Mouse (Mus musculus): ENCODE results near the gene Scand1. TPM values are rescaled to one million over a fixed set of nuclear protein-coding genes. Genes with fewer than 3 reads are reported as not detected.

Scand1 gene
- polyA plus RNA-seq, 1 experiment from 2014 or later = 68.1 TPM

DNA sequence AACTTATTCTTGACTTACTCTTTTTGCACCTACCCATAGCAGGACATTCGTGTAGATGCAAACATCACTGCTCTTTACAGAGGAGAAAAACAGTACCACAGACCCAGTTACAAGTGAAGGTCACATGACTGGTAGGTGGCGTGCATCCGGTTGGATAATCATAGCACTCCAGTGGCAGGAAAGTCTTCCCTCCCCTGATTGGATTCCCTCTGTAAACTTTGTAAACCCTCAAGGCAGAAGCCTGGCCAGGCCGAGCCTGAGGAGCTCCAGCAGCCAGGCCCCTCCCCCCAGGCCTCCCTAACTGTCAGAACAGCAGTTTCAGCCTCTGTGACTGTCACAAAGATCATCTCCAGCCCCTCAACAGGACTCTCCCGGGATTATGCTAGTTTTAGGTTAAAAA lies 12.2 kb upstream of the Scand1 start:
- 28% methylated on average over 5 of the region's 5 CpGs for WGBS
- H3K9me3 ChIP-seq = no peaks in the 10 kb centered on the region
- H3K27me3 ChIP-seq = no peaks in the 10 kb centered on the region
- H3K4me2 ChIP-seq = no peak overlapping the region
- H3K36me3 ChIP-seq = peaks cover 3% of the 10 kb centered on the region; the same call in 1 of the 2 replicates
- no peak for ATAC-seq (ENCODE audit: insufficient number of reproducible peaks, low FRiP score, low TSS enrichment, low read depth)
- H3K9ac ChIP-seq = no peak overlapping the region
- H3K27ac ChIP-seq = no peak overlapping the region
- H3K4me3 ChIP-seq = no peak overlapping the region
- peaks cover 4% of the 10 kb centered on the region; the same call in 1 of the 2 replicates for H3K4me1 ChIP-seq

DNA sequence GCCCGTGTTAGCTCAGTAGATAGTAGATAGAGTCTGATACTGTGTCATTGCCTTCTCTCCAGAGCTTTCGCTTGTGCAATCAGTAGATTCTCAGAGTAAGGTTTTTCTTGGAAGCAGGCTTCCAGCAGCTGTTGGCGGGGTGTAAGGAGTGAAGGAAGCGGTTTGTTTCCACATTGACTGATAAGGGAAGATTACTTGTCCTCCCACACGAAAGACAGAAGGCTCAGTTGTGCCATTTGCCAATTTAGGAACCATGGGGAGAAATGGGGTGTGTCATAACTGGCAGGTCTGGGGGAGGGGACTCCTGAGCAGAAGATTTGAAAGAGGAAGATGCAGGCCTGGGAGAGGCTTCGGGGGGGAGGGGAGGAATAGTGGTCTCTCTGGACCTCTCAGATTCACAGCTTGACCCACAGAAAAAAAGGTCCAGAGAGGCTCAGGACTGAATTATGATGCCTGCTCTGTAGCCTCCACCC lies 11.6 kb upstream of the Scand1 start:
- no peak overlapping the region for H3K9ac ChIP-seq
- no peaks in the 10 kb centered on the region for H3K9me3 ChIP-seq
- H3K27ac ChIP-seq = no peak overlapping the region
- ATAC-seq (ENCODE audit: insufficient number of reproducible peaks, low FRiP score, low TSS enrichment, low read depth) = no peak
- no peak overlapping the region for H3K4me2 ChIP-seq
- no peak overlapping the region for H3K4me3 ChIP-seq
- peaks cover 4% of the 10 kb centered on the region; the same call in 1 of the 2 replicates for H3K4me1 ChIP-seq
- H3K36me3 ChIP-seq = peaks cover 3% of the 10 kb centered on the region; the same call in 1 of the 2 replicates
- no peaks in the 10 kb centered on the region for H3K27me3 ChIP-seq
- 59% methylated on average over 6 of the region's 6 CpGs for WGBS

DNA sequence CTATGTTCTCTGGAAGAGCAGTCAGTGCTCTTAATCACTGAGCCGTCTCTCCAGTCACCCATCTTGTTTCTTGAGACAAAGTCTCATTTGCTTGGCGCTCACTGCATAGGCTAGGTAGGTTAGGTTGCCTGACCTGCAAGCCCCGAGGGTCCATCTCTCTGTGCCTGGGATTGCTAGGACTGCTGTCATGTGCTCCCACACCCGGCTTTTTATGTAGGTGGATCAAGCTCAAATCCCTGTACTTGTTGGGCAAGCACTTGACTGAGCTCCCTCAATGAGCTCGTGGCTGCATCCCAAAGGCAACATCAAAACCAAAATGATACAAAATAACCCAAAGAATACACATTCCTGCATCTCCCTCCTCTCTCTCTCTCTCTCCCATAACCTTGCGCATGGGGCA lies 9.0 kb upstream of the Scand1 start:
- ATAC-seq (ENCODE audit: insufficient number of reproducible peaks, low FRiP score, low TSS enrichment, low read depth) = no peak
- no peak overlapping the region for H3K4me2 ChIP-seq
- no peak overlapping the region for H3K27ac ChIP-seq
- H3K9ac ChIP-seq = no peak overlapping the region
- no peak overlapping the region for H3K4me3 ChIP-seq
- H3K9me3 ChIP-seq = no peaks in the 10 kb centered on the region
- 80% methylated on average over 6 of the region's 6 CpGs for WGBS
- no peaks in the 10 kb centered on the region for H3K27me3 ChIP-seq
- peaks cover 4% of the 10 kb centered on the region; the same call in 1 of the 2 replicates for H3K4me1 ChIP-seq
- peaks cover 3% of the 10 kb centered on the region; the same call in 1 of the 2 replicates for H3K36me3 ChIP-seq

DNA sequence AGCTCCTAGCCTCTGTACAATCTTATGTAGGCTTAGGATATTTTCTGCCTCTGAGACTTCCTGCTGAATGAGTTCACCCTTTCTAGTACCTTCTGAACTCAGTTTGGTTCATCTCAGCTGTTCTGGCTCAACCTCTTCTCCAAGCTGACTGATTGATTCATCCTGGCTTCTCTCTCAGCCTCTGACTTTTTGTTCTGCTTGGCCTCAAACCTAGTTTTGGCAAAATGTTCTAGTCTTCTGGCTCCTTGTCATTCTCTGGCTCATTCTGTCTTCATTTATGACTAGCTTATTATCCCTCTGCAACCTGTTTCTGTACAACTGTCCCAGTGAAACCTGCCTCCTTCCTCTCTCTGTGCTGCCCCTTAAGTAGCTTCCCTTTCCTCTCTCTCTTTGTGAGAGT lies 6.0 kb upstream of the Scand1 start:
- Histone ChIP-seq H3K9ac (no peak overlapping the region), H3K4me2 (no peak overlapping the region), H3K9me3 (no peaks in the 10 kb centered on the region), H3K27ac (no peak overlapping the region), H3K36me3 (peaks cover 3% of the 10 kb centered on the region; the same call in 1 of the 2 replicates), H3K4me1 (no peaks in the 10 kb centered on the region), H3K4me3 (no peak overlapping the region), H3K27me3 (no peaks in the 10 kb centered on the region)
- no peak for ATAC-seq (ENCODE audit: insufficient number of reproducible peaks, low FRiP score, low TSS enrichment, low read depth)

DNA sequence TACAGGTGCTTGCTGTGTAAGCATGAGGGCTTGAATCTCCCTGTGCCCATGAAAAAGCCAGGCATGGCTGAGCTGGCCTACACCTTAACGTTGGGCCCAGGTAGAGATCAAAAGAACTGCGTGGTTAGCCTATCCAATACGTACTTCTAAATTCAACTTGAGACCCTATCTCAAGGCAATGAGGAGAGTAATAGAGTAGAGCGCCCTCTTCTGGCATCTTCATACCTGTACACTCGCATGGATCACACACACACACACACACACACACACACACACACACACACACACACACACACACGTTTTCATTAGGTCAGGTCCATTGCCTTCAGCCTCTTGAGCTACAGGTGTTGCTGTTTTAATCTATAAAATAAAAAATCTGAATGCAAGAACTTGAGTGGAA lies 2.3 kb upstream of the Scand1 start:
- H3K9me3 ChIP-seq = no peaks in the 10 kb centered on the region
- ATAC-seq (ENCODE audit: insufficient number of reproducible peaks, low FRiP score, low TSS enrichment, low read depth) = no peak
- H3K36me3 ChIP-seq = 0 out of 2 replicates have a peak, but pooled peaks cover 3% of the 10 kb centered on the region
- WGBS = 93% methylated on average over 6 of the region's 6 CpGs
- no peaks in the 10 kb centered on the region for H3K27me3 ChIP-seq
- peaks cover 4% of the 10 kb centered on the region; the same call in 1 of the 2 replicates for H3K4me1 ChIP-seq
- H3K9ac ChIP-seq = no peak overlapping the region
- no peak overlapping the region for H3K4me2 ChIP-seq
- H3K4me3 ChIP-seq = no peak overlapping the region
- H3K27ac ChIP-seq = no peak overlapping the region

DNA sequence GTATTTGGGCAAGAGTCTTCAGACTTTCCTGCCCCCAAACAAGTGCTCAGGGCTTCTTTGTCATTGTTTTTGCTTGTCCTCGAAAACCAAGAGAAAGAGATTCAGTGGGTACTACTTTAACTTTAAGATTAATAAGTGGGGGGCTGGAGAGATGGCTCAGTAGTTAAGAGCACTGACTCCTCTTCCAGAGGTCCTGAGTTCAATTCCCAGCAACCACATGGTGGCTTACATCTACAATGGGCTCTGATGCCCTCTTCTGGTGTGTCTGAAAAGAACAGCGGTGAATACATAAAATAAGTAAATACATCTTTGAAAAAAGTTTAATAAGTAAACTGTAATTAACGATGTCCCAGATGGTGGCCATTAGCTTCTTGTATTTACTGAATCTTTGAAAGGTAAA lies 649 bp upstream of the Scand1 start:
- no peak overlapping the region for H3K27ac ChIP-seq
- WGBS = 61% methylated on average over 3 of the region's 3 CpGs
- H3K27me3 ChIP-seq = no peaks in the 10 kb centered on the region
- H3K9me3 ChIP-seq = no peaks in the 10 kb centered on the region
- peak overlapping the region; percentile 83 for H3K4me2 ChIP-seq
- no peak overlapping the region for H3K9ac ChIP-seq
- no peak for ATAC-seq (ENCODE audit: insufficient number of reproducible peaks, low FRiP score, low TSS enrichment, low read depth)
- H3K36me3 ChIP-seq = 0 out of 2 replicates have a peak, but pooled peaks cover 7% of the 10 kb centered on the region
- H3K4me3 ChIP-seq = peak overlapping the region; percentile 97
- H3K4me1 ChIP-seq = peaks cover 4% of the 10 kb centered on the region; the same call in 1 of the 2 replicates

DNA sequence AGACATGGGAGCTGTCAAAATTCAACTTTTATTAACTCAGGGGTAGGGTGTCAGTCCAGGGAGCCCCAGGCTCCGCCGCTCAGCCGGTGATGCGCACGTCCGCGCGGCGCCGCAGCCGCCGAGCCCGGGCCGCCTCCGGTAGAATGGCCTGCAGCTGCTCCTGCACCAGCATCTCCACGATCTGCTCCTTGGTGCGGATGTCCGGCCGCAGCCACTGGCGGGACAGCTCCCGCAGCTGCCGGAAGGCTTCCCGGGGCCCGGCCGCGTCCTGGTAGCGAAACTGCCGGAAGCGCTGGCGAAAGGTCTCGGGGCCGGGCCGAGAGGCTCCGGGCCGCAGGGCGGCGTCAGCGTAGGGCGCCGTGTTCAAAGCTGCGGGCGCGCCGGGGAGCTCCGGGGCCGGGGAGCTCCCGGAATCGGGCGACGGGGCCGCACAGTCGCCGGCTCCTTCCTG lies 638 bp downstream of the Scand1 start:
- no peaks in the 10 kb centered on the region for H3K27me3 ChIP-seq
- peak overlapping the region; percentile 97 for H3K27ac ChIP-seq
- ATAC-seq (ENCODE audit: insufficient number of reproducible peaks, low FRiP score, low TSS enrichment, low read depth) = peak; percentile 74
- H3K4me1 ChIP-seq = peaks cover 4% of the 10 kb centered on the region; the same call in 1 of the 2 replicates
- no peaks in the 10 kb centered on the region for H3K9me3 ChIP-seq
- peak overlapping the region; percentile 97 for H3K4me3 ChIP-seq
- H3K9ac ChIP-seq = peak overlapping the region; percentile 88
- peaks cover 14% of the 10 kb centered on the region; the same call in 1 of the 2 replicates for H3K36me3 ChIP-seq
- peak overlapping the region; percentile 83 for H3K4me2 ChIP-seq
- WGBS = under 1% methylated on average over 52 of the region's 53 CpGs

DNA sequence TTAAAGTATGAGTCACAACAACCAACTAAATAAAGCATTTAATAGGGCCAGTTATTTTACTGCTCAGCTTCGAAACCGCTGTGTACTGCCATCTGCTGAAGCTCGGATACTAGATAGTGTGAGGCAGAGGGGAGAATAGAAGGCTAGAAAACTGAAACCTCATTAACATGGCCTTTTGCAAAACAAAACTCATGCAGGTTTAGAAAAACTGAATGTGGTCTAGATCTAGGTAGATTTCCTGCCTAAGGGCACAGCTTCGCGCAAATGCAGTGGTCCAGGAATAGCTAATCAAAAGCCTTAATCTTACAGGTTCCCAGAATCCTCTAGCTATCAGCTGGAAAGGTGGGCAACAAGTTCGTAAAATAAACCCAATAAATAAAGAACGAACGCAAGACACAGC lies 1.1 kb downstream of the Scand1 start:
- Histone ChIP-seq H3K4me3 (peak overlapping the region; percentile 97), H3K4me1 (peaks cover 4% of the 10 kb centered on the region; the same call in 1 of the 2 replicates), H3K4me2 (peak overlapping the region; percentile 83), H3K9ac (peak overlapping the region; percentile 88), H3K27me3 (no peaks in the 10 kb centered on the region), H3K9me3 (no peaks in the 10 kb centered on the region), H3K36me3 (peaks cover 18% of the 10 kb centered on the region; the same call in 1 of the 2 replicates), H3K27ac (peak overlapping the region; percentile 97)
- 18% methylated on average over 8 of the region's 8 CpGs for WGBS
- no peak for ATAC-seq (ENCODE audit: insufficient number of reproducible peaks, low FRiP score, low TSS enrichment, low read depth)

DNA sequence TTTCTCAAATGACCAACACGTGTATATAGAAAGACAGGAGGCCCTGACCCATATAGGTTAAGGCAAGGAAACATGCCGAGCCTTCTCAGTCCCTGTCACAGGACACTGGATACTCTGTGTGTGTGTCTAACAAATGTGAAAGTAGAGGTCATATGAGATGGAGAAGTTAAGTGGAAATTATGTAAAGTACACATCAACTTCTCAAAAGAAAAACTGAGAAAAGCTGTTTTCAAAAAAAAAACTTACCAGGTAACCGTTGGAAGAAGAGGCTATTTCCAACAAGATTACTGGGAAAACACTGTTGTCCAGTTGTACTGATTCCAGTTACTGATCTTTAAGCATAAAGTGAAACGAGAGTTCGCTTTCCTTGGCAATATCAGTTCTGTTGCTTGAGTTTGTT lies 1.6 kb downstream of the Scand1 start:
- Histone ChIP-seq H3K4me3 (peak overlapping the region; percentile 97), H3K27me3 (no peaks in the 10 kb centered on the region), H3K4me2 (0 out of 2 replicates have a peak overlapping the region, but pooled peaks have one; percentile 83), H3K36me3 (peaks cover 18% of the 10 kb centered on the region; the same call in 1 of the 2 replicates), H3K9ac (no peak overlapping the region), H3K9me3 (no peaks in the 10 kb centered on the region), H3K4me1 (peaks cover 4% of the 10 kb centered on the region; the same call in 1 of the 2 replicates), H3K27ac (no peak overlapping the region)
- no peak for ATAC-seq (ENCODE audit: insufficient number of reproducible peaks, low FRiP score, low TSS enrichment, low read depth)
- WGBS = 88% methylated on average over 5 of the region's 5 CpGs

DNA sequence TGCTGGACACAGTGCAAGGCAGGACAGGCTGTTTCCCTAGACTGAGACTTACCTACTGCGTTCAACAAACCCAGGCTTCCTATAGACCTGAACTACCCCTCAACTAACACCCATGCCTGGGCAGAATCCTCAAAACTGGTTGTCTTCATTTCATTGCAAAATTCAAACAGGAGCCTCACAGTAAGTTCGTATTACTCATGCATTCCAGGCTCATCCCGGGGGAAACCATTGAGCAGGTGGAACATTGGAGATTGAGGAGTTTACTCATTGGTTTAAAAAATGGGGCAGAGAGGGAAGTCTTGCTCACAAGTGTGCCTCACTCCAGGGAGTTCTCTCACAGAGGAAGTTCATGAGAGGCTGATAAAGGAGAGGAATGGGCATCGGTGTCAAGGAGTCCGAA lies 2.0 kb downstream of the Scand1 start:
- 94% methylated on average over 5 of the region's 5 CpGs for WGBS
- H3K36me3 ChIP-seq = peaks cover 19% of the 10 kb centered on the region; the same call in 1 of the 2 replicates
- no peak overlapping the region for H3K27ac ChIP-seq

DNA sequence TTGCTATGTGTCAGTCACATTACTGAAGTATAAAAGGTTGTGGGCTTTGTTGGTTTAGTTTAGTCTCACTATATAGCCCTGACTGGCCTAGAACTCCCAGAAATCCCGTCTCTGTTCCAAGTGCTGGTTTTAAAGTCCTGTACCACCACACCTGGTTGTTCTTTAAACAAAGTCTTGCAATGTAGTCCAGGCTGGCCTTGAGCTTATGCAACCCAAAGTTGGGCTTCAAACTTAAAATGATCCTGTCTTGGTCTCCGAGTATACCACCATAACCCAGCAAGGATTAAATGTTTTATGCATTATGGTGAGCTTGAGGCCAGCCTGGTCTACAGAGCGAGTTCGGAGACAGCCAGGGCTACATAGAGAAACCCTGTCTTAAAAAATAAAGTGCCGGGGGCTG lies 2.6 kb downstream of the Scand1 start:
- H3K27ac ChIP-seq = no peak overlapping the region
- no peak overlapping the region for H3K9ac ChIP-seq
- no peaks in the 10 kb centered on the region for H3K27me3 ChIP-seq
- peaks cover 4% of the 10 kb centered on the region; the same call in 1 of the 2 replicates for H3K4me1 ChIP-seq
- no peak for ATAC-seq (ENCODE audit: insufficient number of reproducible peaks, low FRiP score, low TSS enrichment, low read depth)
- no peak overlapping the region for H3K4me3 ChIP-seq
- H3K4me2 ChIP-seq = no peak overlapping the region
- peaks cover 24% of the 10 kb centered on the region for H3K36me3 ChIP-seq
- 91% methylated on average over 5 of the region's 5 CpGs for WGBS
- H3K9me3 ChIP-seq = no peaks in the 10 kb centered on the region

More for the DNA sequence above, 2.0 kb downstream of the Scand1 start:
- Histone ChIP-seq H3K27me3 (no peaks in the 10 kb centered on the region), H3K4me2 (no peak overlapping the region), H3K9me3 (no peaks in the 10 kb centered on the region), H3K4me3 (no peak overlapping the region), H3K9ac (no peak overlapping the region), H3K4me1 (peaks cover 4% of the 10 kb centered on the region; the same call in 1 of the 2 replicates)
- ATAC-seq (ENCODE audit: insufficient number of reproducible peaks, low FRiP score, low TSS enrichment, low read depth) = no peak

DNA sequence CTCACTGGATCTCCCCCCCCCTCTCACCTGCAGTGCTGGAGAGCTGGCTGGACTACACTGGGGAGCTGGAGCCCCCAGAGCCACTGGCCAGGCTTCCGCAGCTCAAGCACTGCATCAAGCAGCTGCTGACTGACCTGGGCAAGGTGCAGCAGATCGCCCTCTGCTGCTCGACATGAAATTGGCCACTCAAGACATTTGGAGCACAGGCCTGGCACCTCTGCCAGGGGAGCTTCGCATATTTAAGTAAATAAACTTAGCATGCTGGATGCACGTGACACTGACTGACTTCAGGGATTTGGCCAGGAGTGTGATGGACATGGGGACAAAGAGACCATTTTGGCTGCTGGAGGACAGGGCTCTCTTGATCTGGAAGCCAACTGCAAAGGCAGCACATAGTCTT lies 5.2 kb downstream of the Scand1 start:
- Histone ChIP-seq H3K36me3 (peaks cover 49% of the 10 kb centered on the region), H3K4me3 (no peak overlapping the region)
- 62% methylated on average over 5 of the region's 5 CpGs for WGBS

More for the DNA sequence above, 5.2 kb downstream of the Scand1 start:
- ATAC-seq (ENCODE audit: insufficient number of reproducible peaks, low FRiP score, low TSS enrichment, low read depth) = no peak
- no peaks in the 10 kb centered on the region for H3K9me3 ChIP-seq
- H3K4me1 ChIP-seq = peaks cover 4% of the 10 kb centered on the region; the same call in 1 of the 2 replicates
- H3K9ac ChIP-seq = no peak overlapping the region
- no peak overlapping the region for H3K27ac ChIP-seq
- no peak overlapping the region for H3K4me2 ChIP-seq
- no peaks in the 10 kb centered on the region for H3K27me3 ChIP-seq
